9 mouse cellular contexts compared by ENCODE assay signal in genomic region chr1:178798333-178798732, GRCm38 (mm10).
DNase-seq lines count a peak whose midpoint lies in the region; ATAC-seq and TF ChIP-seq lines count a peak whose summit lies in the region.
"Had no signal": no experiment of that assay in that cellular context is flagged by ENCODE, and none has a peak within 500 bp of the region (broad histone marks: within the 10 kb centered on the region; RNA-seq: fewer than 3 reads in every experiment).

No protein-coding gene starts in this region.

- H3K9me3 ChIP-seq in heart, embryonic 11.5 days (replicated peaks; ENCODE audit: control insufficient read depth, low read length) = no peaks in the 10 kb centered on the region
- H3K9me3 ChIP-seq in heart, postnatal 0 days (replicated peaks; ENCODE audit: control insufficient read depth, low read length) = no peaks in the 10 kb centered on the region
- H3K9me3 ChIP-seq in midbrain, embryonic 16.5 days (replicated peaks; ENCODE audit: control insufficient read depth, low read length, poor library complexity, severe bottlenecking) = no peaks in the 10 kb centered on the region
- H3K9me3 ChIP-seq in kidney, embryonic 16.5 days (ENCODE audit: low read length) = no peaks in the 10 kb centered on the region

- no peak for DNase-seq in heart, adult 9 months (ENCODE audit: low spot score in 2 of 2)
- DNase-seq in embryo, embryonic 11 days = peak; percentile 59
- DNase-seq in heart, postnatal 0 days (ENCODE audit: low spot score) = peak; percentile 47
- peak; percentile 33 to 39 for DNase-seq in left cerebral cortex, adult 2 months (ENCODE audit: extremely low spot score in 1 of 2, low spot score in 2 of 2)
- DNase-seq in kidney, adult 18-20 months = no peak

- no peaks in the 10 kb centered on the region for H3K36me3 ChIP-seq in heart, embryonic 11.5 days (ENCODE audit: control insufficient read depth, insufficient read depth, low read length)
- H3K36me3 ChIP-seq in heart, postnatal 0 days (replicated peaks; ENCODE audit: control insufficient read depth, insufficient read depth, low read length) = no peaks in the 10 kb centered on the region
- H3K36me3 ChIP-seq in midbrain, embryonic 16.5 days (ENCODE audit: control insufficient read depth, insufficient read depth, low read length) = no peaks in the 10 kb centered on the region
- no peaks in the 10 kb centered on the region for H3K36me3 ChIP-seq in kidney, embryonic 16.5 days (ENCODE audit: insufficient read depth, low read length)

- peaks cover 38% of the 10 kb centered on the region for H3K4me1 ChIP-seq in heart, embryonic 11.5 days (ENCODE audit: control insufficient read depth, insufficient read depth, low read length)
- peaks cover 13% of the 10 kb centered on the region; the same call in 1 of the 2 replicates for H3K4me1 ChIP-seq in heart, postnatal 0 days (ENCODE audit: control insufficient read depth, insufficient read depth)
- H3K4me1 ChIP-seq in midbrain, embryonic 16.5 days (ENCODE audit: control insufficient read depth, insufficient read depth, low read length) = peaks cover 13% of the 10 kb centered on the region
- 0 out of 2 replicates have a peak, but pooled peaks cover 4% of the 10 kb centered on the region for H3K4me1 ChIP-seq in kidney, embryonic 16.5 days (ENCODE audit: insufficient read depth, low read length)

- H3K27ac ChIP-seq in heart, embryonic 11.5 days (ENCODE audit: low read depth, low read length) = peak overlapping the region; percentile 66; the same call in 1 of the 2 replicates
- H3K27ac ChIP-seq in heart, postnatal 0 days (ENCODE audit: low read depth) = no peak overlapping the region
- peak overlapping the region; percentile 40; the same call in 1 of the 2 replicates for H3K27ac ChIP-seq in left cerebral cortex, adult 2 months
- peak overlapping the region; percentile 43 for H3K27ac ChIP-seq in midbrain, embryonic 16.5 days (ENCODE audit: low read length)
- no peak overlapping the region for H3K27ac ChIP-seq in kidney, embryonic 16.5 days (ENCODE audit: low read length)

- peak; percentile 49; the same call in 1 of the 2 replicates for ATAC-seq in heart, embryonic 11.5 days (replicated peaks; ENCODE audit: insufficient number of reproducible peaks, low FRiP score, low TSS enrichment)
- ATAC-seq in heart, postnatal 0 days (ENCODE audit: insufficient read depth, low read depth) = peak; percentile 56; the same call in 1 of the 2 replicates
- ATAC-seq in midbrain, embryonic 16.5 days = peak; percentile 83
- no peak for ATAC-seq in kidney, embryonic 16.5 days (ENCODE audit: low FRiP score, low TSS enrichment)

- H3K9ac ChIP-seq in heart, embryonic 11.5 days (ENCODE audit: low read depth, low read length) = peak overlapping the region; percentile 39; the same call in 1 of the 2 replicates
- H3K9ac ChIP-seq in heart, postnatal 0 days (replicated peaks; ENCODE audit: low read depth, low read length) = 0 out of 2 replicates have a peak overlapping the region, but pooled peaks have one; percentile 2
- peak overlapping the region; percentile 43 for H3K9ac ChIP-seq in midbrain, embryonic 16.5 days (ENCODE audit: low read depth, low read length)
- no peak overlapping the region for H3K9ac ChIP-seq in kidney, embryonic 16.5 days (replicated peaks; ENCODE audit: low read length)

- intact Hi-C loops in left cerebral cortex, adult 2 months (cut with DNase I) = loop anchor here (5.0 kb wide), 1 partner anchor 271 kb away; the partner anchor contains the start of gene Kif26b

- TF ChIP-seq EP300 in heart, postnatal 0 days (IDR thresholded peaks at IDR 0.05; ENCODE audit: low read depth) = no peak

- 1% methylated on average over 5 of the region's 5 CpGs for WGBS in heart, embryonic 11.5 days (ENCODE audit: insufficient replicate concordance)
- WGBS in heart, postnatal 0 days = 3% methylated on average over 5 of the region's 5 CpGs
- 2% methylated on average over 5 of the region's 5 CpGs for WGBS in midbrain, embryonic 16.5 days
- 12% methylated on average over 5 of the region's 5 CpGs for WGBS in kidney, embryonic 16.5 days

- H3K4me3 ChIP-seq in heart, embryonic 11.5 days (ENCODE audit: low read depth, low read length) = peak overlapping the region; percentile 25
- peak overlapping the region; percentile 25 for H3K4me3 ChIP-seq in heart, postnatal 0 days (ENCODE audit: low read depth, low read length)
- peak overlapping the region; percentile 41 for H3K4me3 ChIP-seq in left cerebral cortex, adult 2 months
- H3K4me3 ChIP-seq in midbrain, embryonic 16.5 days (ENCODE audit: low read depth, low read length) = peak overlapping the region; percentile 25
- no peak overlapping the region for H3K4me3 ChIP-seq in kidney, embryonic 16.5 days (ENCODE audit: low read length)
- H3K4me3 ChIP-seq: erythroblast, embryonic 14.5 days had no signal

- TF ChIP-seq CTCF in heart, postnatal 0 days (IDR thresholded peaks at IDR 0.05; ENCODE audit: low read depth) = no peak
- TF ChIP-seq CTCF in left cerebral cortex, adult 2 months (IDR thresholded peaks at IDR 0.05) = no peak

- H3K27me3 ChIP-seq in heart, embryonic 11.5 days (ENCODE audit: control insufficient read depth, insufficient read depth, low read length) = no peaks in the 10 kb centered on the region
- no peaks in the 10 kb centered on the region for H3K27me3 ChIP-seq in heart, postnatal 0 days (ENCODE audit: control insufficient read depth, insufficient read depth, low read length)
- H3K27me3 ChIP-seq in midbrain, embryonic 16.5 days (ENCODE audit: control insufficient read depth, insufficient read depth, low read depth, low read length) = no peaks in the 10 kb centered on the region
- no peaks in the 10 kb centered on the region for H3K27me3 ChIP-seq in kidney, embryonic 16.5 days (ENCODE audit: insufficient read depth, low read length)

- H3K4me2 ChIP-seq in heart, embryonic 11.5 days = peak overlapping the region; percentile 58
- peak overlapping the region; percentile 54 for H3K4me2 ChIP-seq in heart, postnatal 0 days (ENCODE audit: low read depth, low read length)
- H3K4me2 ChIP-seq in midbrain, embryonic 16.5 days (ENCODE audit: low read length) = peak overlapping the region; percentile 57
- H3K4me2 ChIP-seq in kidney, embryonic 16.5 days (replicated peaks; ENCODE audit: low read depth, low read length) = no peak overlapping the region

Comparison
In these comparisons a context has a peak if more than half of its experiments do, and no peak if none do; other contexts are left out.
1. H3K27ac ChIP-seq: peak in heart, embryonic 11.5 days (single experiment), left cerebral cortex, adult 2 months (single experiment) and midbrain, embryonic 16.5 days (single experiment); none in heart, postnatal 0 days (single experiment) and kidney, embryonic 16.5 days (single experiment).
2. DNase-seq: peak in embryo, embryonic 11 days (single experiment), heart, postnatal 0 days (single experiment) and left cerebral cortex, adult 2 months (2 of 2); none in heart, adult 9 months (0 of 2) and kidney, adult 18-20 months (single experiment).